Mouse (Mus musculus): ENCODE results near the gene Kcnip4. TPM values are rescaled to one million over a fixed set of nuclear protein-coding genes. Genes with fewer than 3 reads are reported as not detected.

The Kcnip4 gene
- total and polyA plus RNA-seq, 3 experiments, result 0.19 TPM; not detected in 2

- H3K9me3 ChIP-seq (replicated peaks; ENCODE audit: insufficient read depth, low read length), result no peaks in the 10 kb centered on the region
- no peak overlapping the region for H3K4me3 ChIP-seq (ENCODE audit: control insufficient read depth in 1 of 2, insufficient read depth in 1 of 2, low read depth in 2 of 2, low read length in 2 of 2)
- no peaks in the 10 kb centered on the region for H3K27me3 ChIP-seq (ENCODE audit: control insufficient read depth in 1 of 2, insufficient read depth in 2 of 2, low read length in 2 of 2)
- H3K9ac ChIP-seq (ENCODE audit: control insufficient read depth, low read depth, low read length, poor library complexity, severe bottlenecking), result no peak overlapping the region
- H3K4me1 ChIP-seq (ENCODE audit: control insufficient read depth in 1 of 2, insufficient read depth in 2 of 2, low read length in 2 of 2), result no peaks in the 10 kb centered on the region
- no peak overlapping the region for H3K27ac ChIP-seq (ENCODE audit: control insufficient read depth, low read depth, low read length)
- no peak for DNase-seq (ENCODE audit: low read depth, low spot score)
- no peaks in the 10 kb centered on the region for H3K36me3 ChIP-seq (ENCODE audit: control insufficient read depth in 1 of 2, insufficient read depth in 2 of 2, low read length in 2 of 2)
- no peak for TF ChIP-seq ETS1 (IDR thresholded peaks at IDR 0.05; ENCODE audit: low read depth, low read length)
- TF ChIP-seq EP300 (IDR thresholded peaks at IDR 0.05; ENCODE audit: low read depth in 1 of 2, low read length in 2 of 2), result no peak
- no peak for TF ChIP-seq NELFE (IDR thresholded peaks at IDR 0.05; ENCODE audit: low read depth, low read length)
- no peak for TF ChIP-seq USF1 (IDR thresholded peaks at IDR 0.05; ENCODE audit: low read depth, low read length)
- TF ChIP-seq MYC (IDR thresholded peaks at IDR 0.05; ENCODE audit: low read depth, low read length), result no peak
- no peaks in the 10 kb centered on the region for H3K79me2 ChIP-seq (ENCODE audit: control insufficient read depth, insufficient read depth, low read length, poor library complexity)
These were observed 191.6 kb downstream of the Kcnip4 start for GRCm38 (mm10) chr5:49333063-49333462.

- TF ChIP-seq MAFK (IDR thresholded peaks at IDR 0.05; ENCODE audit: borderline replicate concordance, low read depth, low read length) (no peak), POLR2AphosphoS5 (IDR thresholded peaks at IDR 0.05; ENCODE audit: borderline replicate concordance, low read depth, low read length) (no peak), MAX (IDR thresholded peaks at IDR 0.05; ENCODE audit: low read length) (no peak), ELF1 (IDR thresholded peaks at IDR 0.05; ENCODE audit: low read depth, low read length) (no peak), SIN3A (IDR thresholded peaks at IDR 0.05; ENCODE audit: low read length) (no peak), MYB (IDR thresholded peaks at IDR 0.05; ENCODE audit: low read depth, low read length) (no peak), GABPA (IDR thresholded peaks at IDR 0.05; ENCODE audit: low read depth, low read length) (no peak), EP300 (IDR thresholded peaks at IDR 0.05; ENCODE audit: low read depth in 1 of 2, low read length in 2 of 2) (no peak), GATA1 (IDR thresholded peaks at IDR 0.05; ENCODE audit: low read depth, low read length) (no peak), SMC3 (IDR thresholded peaks at IDR 0.05; ENCODE audit: low read depth, low read length) (no peak), USF2 (IDR thresholded peaks at IDR 0.05; ENCODE audit: borderline replicate concordance in 1 of 2, insufficient read depth in 1 of 2, low read depth in 1 of 2, low read length in 2 of 2) (no peak)
- H3K79me2 ChIP-seq (ENCODE audit: control insufficient read depth, insufficient read depth, low read length, poor library complexity), result no peaks in the 10 kb centered on the region
- H3K9ac ChIP-seq (ENCODE audit: control insufficient read depth, low read depth, low read length, poor library complexity, severe bottlenecking), result no peak overlapping the region
- no peaks in the 10 kb centered on the region for H3K4me1 ChIP-seq (ENCODE audit: control insufficient read depth in 1 of 2, insufficient read depth in 2 of 2, low read length in 2 of 2)
- H3K27ac ChIP-seq (ENCODE audit: control insufficient read depth, low read depth, low read length), result no peak overlapping the region
- H3K36me3 ChIP-seq (ENCODE audit: control insufficient read depth in 1 of 2, insufficient read depth in 2 of 2, low read length in 2 of 2), result no peaks in the 10 kb centered on the region
- no peaks in the 10 kb centered on the region for H3K9me3 ChIP-seq (replicated peaks; ENCODE audit: insufficient read depth, low read length)
- H3K4me3 ChIP-seq (ENCODE audit: control insufficient read depth in 1 of 2, insufficient read depth in 1 of 2, low read depth in 2 of 2, low read length in 2 of 2), result no peak overlapping the region
- DNase-seq (ENCODE audit: low read depth, low spot score), result no peak
- H3K27me3 ChIP-seq (ENCODE audit: control insufficient read depth in 1 of 2, insufficient read depth in 2 of 2, low read length in 2 of 2), result no peaks in the 10 kb centered on the region
These were observed 195.7 kb downstream of the Kcnip4 start for GRCm38 (mm10) chr5:49329023-49329422.

DNA sequence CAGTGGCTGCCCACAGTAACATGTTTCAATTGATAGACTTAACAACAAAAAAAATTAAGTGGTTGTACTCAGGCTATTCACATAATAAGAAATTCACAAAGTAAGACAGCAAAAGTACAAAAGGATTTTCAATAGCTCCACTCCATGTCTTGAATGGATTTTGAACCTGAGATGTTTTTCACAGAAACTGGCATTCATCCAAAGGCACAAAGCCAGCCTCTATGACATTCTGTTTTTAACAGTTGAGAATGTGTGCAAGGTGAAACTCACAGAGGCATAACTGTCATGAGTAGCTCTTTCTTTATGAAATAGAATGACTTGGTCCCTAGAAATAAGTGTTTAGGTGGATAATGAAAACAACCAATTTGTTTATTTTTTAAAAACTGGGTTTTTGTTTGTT is 206.0 kb downstream of the Kcnip4 start:
- Histone ChIP-seq H3K4me3 (ENCODE audit: control insufficient read depth in 1 of 2, insufficient read depth in 1 of 2, low read depth in 2 of 2, low read length in 2 of 2) (no peak overlapping the region), H3K9ac (ENCODE audit: control insufficient read depth, low read depth, low read length, poor library complexity, severe bottlenecking) (no peak overlapping the region), H3K79me2 (ENCODE audit: control insufficient read depth, insufficient read depth, low read length, poor library complexity) (no peaks in the 10 kb centered on the region), H3K4me1 (ENCODE audit: control insufficient read depth in 1 of 2, insufficient read depth in 2 of 2, low read length in 2 of 2) (no peaks in the 10 kb centered on the region), H3K27ac (ENCODE audit: control insufficient read depth, low read depth, low read length) (no peak overlapping the region), H3K27me3 (ENCODE audit: control insufficient read depth in 1 of 2, insufficient read depth in 2 of 2, low read length in 2 of 2) (no peaks in the 10 kb centered on the region), H3K9me3 (replicated peaks; ENCODE audit: insufficient read depth, low read length) (no peaks in the 10 kb centered on the region), H3K36me3 (ENCODE audit: control insufficient read depth in 1 of 2, insufficient read depth in 2 of 2, low read length in 2 of 2) (no peaks in the 10 kb centered on the region)
- TF ChIP-seq POLR2A (IDR thresholded peaks at IDR 0.05; ENCODE audit: control insufficient read depth in 1 of 2, insufficient read depth in 1 of 2, low read depth in 1 of 2, low read length in 2 of 2, poor library complexity in 1 of 2) (no peak), TCF12 (IDR thresholded peaks at IDR 0.05; ENCODE audit: low read depth, low read length) (no peak), MYB (IDR thresholded peaks at IDR 0.05; ENCODE audit: low read depth, low read length) (no peak), JUND (IDR thresholded peaks at IDR 0.05; ENCODE audit: low read depth, low read length) (no peak), RCOR1 (IDR thresholded peaks at IDR 0.05; ENCODE audit: low read depth, low read length) (no peak), BHLHE40 (IDR thresholded peaks at IDR 0.05; ENCODE audit: borderline replicate concordance, low read depth, low read length) (no peak), MAFK (IDR thresholded peaks at IDR 0.05; ENCODE audit: borderline replicate concordance, low read depth, low read length) (no peak)
- no peak for DNase-seq (ENCODE audit: low read depth, low spot score)

All from MEL (cell line).